Mouse (Mus musculus) kidney, postnatal 0 days (tissue): ENCODE measurements around the gene Rfx8. TPM values are rescaled to one million over a fixed set of nuclear protein-coding genes. Genes with fewer than 3 reads are reported as not detected.

Experiments
- ATAC-seq: fragments of 200-750 bp; cut with Nextera tagmentation; replicated peaks from 2 replicates; pipeline ENCODE4 v1.8.0; 2017; ENCODE audit warnings: low read depth, moderate number of reproducible peaks, moderate TSS enrichment, moderate library complexity; ENCODE audit not compliant: low FRiP score
- DNase-seq: peaks from one replicate; pipeline ENCODE4 v3.0.0-alpha.2; 2016; ENCODE audit warnings: low spot score
- H3K27ac ChIP-seq: fragments of 300-500 bp; sonication (generic); 2 replicates; pipeline ENCODE4 v1.5.1; 2014; ENCODE audit warnings: mild to moderate bottlenecking
- H3K27me3 ChIP-seq: fragments of 300-500 bp; sonication (generic); 2 replicates; pipeline ENCODE4 v1.6.1; 2014; ENCODE audit warnings: low read length, mixed read lengths; ENCODE audit not compliant: insufficient read depth
- H3K36me3 ChIP-seq: fragments of 300-500 bp; sonication (generic); 2 replicates; pipeline ENCODE4 v1.6.1; 2014; ENCODE audit warnings: low read length, mixed read lengths; ENCODE audit not compliant: insufficient read depth
- H3K4me1 ChIP-seq: fragments of 300-500 bp; sonication (generic); replicated peaks from 2 replicates; pipeline ENCODE4 v1.6.1; 2014; ENCODE audit warnings: antibody characterized with exemption, low read length, mixed read lengths; ENCODE audit not compliant: insufficient read depth
- H3K4me2 ChIP-seq: fragments of 300-500 bp; sonication (generic); 2 replicates; pipeline ENCODE4 v1.6.1; 2014; ENCODE audit warnings: mild to moderate bottlenecking, low read length, moderate library complexity, mixed read lengths
- H3K4me3 ChIP-seq: fragments of 300-500 bp; sonication (generic); replicated peaks from 2 replicates; pipeline ENCODE4 v1.5.1; 2014; ENCODE audit warnings: low read depth, low read length
- H3K9ac ChIP-seq: fragments of 300-500 bp; sonication (generic); 2 replicates; pipeline ENCODE4 v1.6.1; 2014; ENCODE audit warnings: low read depth, low read length
- H3K9me3 ChIP-seq: fragments of 300-500 bp; sonication (generic); replicated peaks from 2 replicates; pipeline ENCODE4 v1.6.1; 2016; ENCODE audit warnings: low read length, inconsistent platforms, mixed read lengths
- CTCF ChIP-seq: IDR thresholded peaks from 2 replicates; pipeline ENCODE4 v1.5.1; 2016; ENCODE audit warnings: antibody characterized with exemption, low read depth, mild to moderate bottlenecking, moderate library complexity
- WGBS: fragments of 180-500 bp; shearing (Covaris S2); extraction: QIAGEN DNeasy Blood & Tissue Kit; methylation state at CpG from one replicate; pipeline ENCODE4 v1.1.7; 2014; 5-methylcytosine and 5-hydroxymethylcytosine counted together
- polyA plus RNA-seq: library from polyadenylated mRNA; unstranded; fragments of >200 nt; fragmentation: Nextera tagmentation; extraction: Ambion mirVana; gene quantifications from 2 replicates; pipeline ENCODE4 v1.2.1, GENCODE M21; 2015

The Rfx8 gene
- polyA plus RNA-seq, 1 experiment from 2014 or later, result 0.29 TPM

GRCm38 (mm10) chr1:39691061-39691460 lies 29.7 kb downstream of the Rfx8 start:
- H3K4me1 ChIP-seq, result peaks cover 11% of the 10 kb centered on the region; the same call in 1 of the 2 replicates
- H3K4me2 ChIP-seq, result no peak overlapping the region
- ATAC-seq, result no peak
- DNase-seq, result no peak
- 59% methylated on average over 4 of the region's 4 CpGs for WGBS
- H3K9ac ChIP-seq, result no peak overlapping the region
- H3K27me3 ChIP-seq, result no peaks in the 10 kb centered on the region
- no peak overlapping the region for H3K4me3 ChIP-seq
- TF ChIP-seq CTCF, result no peak
- H3K9me3 ChIP-seq, result no peaks in the 10 kb centered on the region
- no peaks in the 10 kb centered on the region for H3K36me3 ChIP-seq
- H3K27ac ChIP-seq, result no peak overlapping the region

- Histone ChIP-seq H3K27ac (no peak overlapping the region), H3K27me3 (no peaks in the 10 kb centered on the region), H3K4me3 (no peak overlapping the region), H3K9ac (no peak overlapping the region), H3K36me3 (no peaks in the 10 kb centered on the region), H3K4me1 (peaks cover 7% of the 10 kb centered on the region; the same call in 1 of the 2 replicates), H3K4me2 (no peak overlapping the region), H3K9me3 (no peaks in the 10 kb centered on the region)
- no peak for TF ChIP-seq CTCF
- WGBS, result 79% methylated on average over 6 of the region's 6 CpGs
- DNase-seq (no peak), ATAC-seq (no peak)
These were observed 32.2 kb downstream of the Rfx8 start for GRCm38 (mm10) chr1:39688573-39688972.

GRCm38 (mm10) chr1:39687279-39687678 lies 33.5 kb downstream of the Rfx8 start:
- ATAC-seq (no peak), DNase-seq (peak; percentile 44)
- Histone ChIP-seq H3K36me3 (no peaks in the 10 kb centered on the region), H3K4me1 (peaks cover 7% of the 10 kb centered on the region; the same call in 1 of the 2 replicates), H3K27ac (no peak overlapping the region), H3K4me3 (no peak overlapping the region), H3K4me2 (no peak overlapping the region), H3K9ac (no peak overlapping the region), H3K9me3 (no peaks in the 10 kb centered on the region), H3K27me3 (no peaks in the 10 kb centered on the region)
- no peak for TF ChIP-seq CTCF
- 25% methylated on average over 9 of the region's 9 CpGs for WGBS

- H3K27me3 ChIP-seq, result no peaks in the 10 kb centered on the region
- no peaks in the 10 kb centered on the region for H3K36me3 ChIP-seq
- H3K9me3 ChIP-seq, result no peaks in the 10 kb centered on the region
- H3K4me1 ChIP-seq, result peaks cover 7% of the 10 kb centered on the region; the same call in 1 of the 2 replicates
- H3K4me3 ChIP-seq, result no peak overlapping the region
- peak; percentile 96 for DNase-seq
- H3K27ac ChIP-seq, result no peak overlapping the region
- TF ChIP-seq CTCF, result peak; percentile 91
- WGBS, result 0% methylated on average over 1 of the region's 1 CpGs
- H3K9ac ChIP-seq, result no peak overlapping the region
- no peak overlapping the region for H3K4me2 ChIP-seq
- 0 out of 2 replicates have a peak, but pooled peaks have one; percentile 44 for ATAC-seq
These were observed 35.0 kb downstream of the Rfx8 start for GRCm38 (mm10) chr1:39685841-39686240.

GRCm38 (mm10) chr1:39681638-39682037 lies 39.2 kb downstream of the Rfx8 start:
- Histone ChIP-seq H3K4me3 (no peak overlapping the region), H3K27ac (no peak overlapping the region), H3K4me1 (no peaks in the 10 kb centered on the region), H3K27me3 (no peaks in the 10 kb centered on the region), H3K4me2 (no peak overlapping the region), H3K9me3 (no peaks in the 10 kb centered on the region), H3K9ac (no peak overlapping the region), H3K36me3 (no peaks in the 10 kb centered on the region)
- 89% methylated on average over 5 of the region's 5 CpGs for WGBS
- TF ChIP-seq CTCF, result no peak
- DNase-seq (no peak), ATAC-seq (no peak)

- Histone ChIP-seq H3K4me3 (no peak overlapping the region), H3K4me2 (no peak overlapping the region), H3K27ac (no peak overlapping the region), H3K27me3 (no peaks in the 10 kb centered on the region), H3K9ac (no peak overlapping the region), H3K36me3 (no peaks in the 10 kb centered on the region), H3K9me3 (no peaks in the 10 kb centered on the region), H3K4me1 (no peaks in the 10 kb centered on the region)
- ATAC-seq (no peak), DNase-seq (no peak)
- 67% methylated on average over 6 of the region's 6 CpGs for WGBS
- peak; percentile 56 for TF ChIP-seq CTCF
These were observed 40.3 kb downstream of the Rfx8 start for GRCm38 (mm10) chr1:39680546-39680945.

- no peaks in the 10 kb centered on the region for H3K27me3 ChIP-seq
- no peak overlapping the region for H3K9ac ChIP-seq
- H3K4me2 ChIP-seq, result no peak overlapping the region
- H3K27ac ChIP-seq, result no peak overlapping the region
- ATAC-seq (no peak), DNase-seq (no peak)
- no peak overlapping the region for H3K4me3 ChIP-seq
- no peaks in the 10 kb centered on the region for H3K9me3 ChIP-seq
- no peaks in the 10 kb centered on the region for H3K4me1 ChIP-seq
- no peaks in the 10 kb centered on the region for H3K36me3 ChIP-seq
- WGBS, result 69% methylated on average over 8 of the region's 8 CpGs
- TF ChIP-seq CTCF, result no peak
These were observed 41.9 kb downstream of the Rfx8 start for GRCm38 (mm10) chr1:39678883-39679282.
